Mouse (Mus musculus) spleen, adult 18-20 months (tissue): ENCODE results near the gene Fam19a2.

ENCODE experiments used
- DNase-seq, 2 experiments: peaks; one replicate each; pipeline ENCODE4 v3.0.0; 2022; ENCODE audit warnings: mixed read lengths in 2 of 2

Fam19a2 gene

GRCm38 (mm10) chr10:123263876-123264309 is at the start of gene Fam19a2:
Gene Fam19a2, plus strand, starts transcription at chr10:123263996.
- peak in 1 of 2 experiments; percentile 14 for DNase-seq

DNA sequence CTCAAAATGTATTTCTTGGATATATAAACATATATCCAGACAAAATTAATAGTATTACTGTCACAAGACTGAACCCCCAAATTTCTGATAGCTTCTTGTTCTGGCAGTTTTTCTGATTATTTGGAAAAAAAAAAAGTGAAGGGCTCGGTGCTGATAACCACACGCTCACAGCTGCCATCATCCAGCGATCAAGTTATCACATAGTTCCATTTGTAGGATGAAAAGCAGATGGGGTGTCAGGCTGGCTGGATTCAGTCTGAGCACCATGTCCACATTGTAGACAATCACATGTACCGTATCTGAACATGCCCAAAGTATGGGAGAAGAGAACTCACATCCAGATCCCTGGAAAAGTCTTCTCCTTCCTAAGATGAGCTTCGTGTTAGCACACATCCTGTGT is 41.0 kb upstream of the Fam19a2 start:
- DNase-seq, result no peak

GRCm38 (mm10) chr10:123229420-123229819 is 34.4 kb upstream of the Fam19a2 start:
- no peak for DNase-seq

DNA sequence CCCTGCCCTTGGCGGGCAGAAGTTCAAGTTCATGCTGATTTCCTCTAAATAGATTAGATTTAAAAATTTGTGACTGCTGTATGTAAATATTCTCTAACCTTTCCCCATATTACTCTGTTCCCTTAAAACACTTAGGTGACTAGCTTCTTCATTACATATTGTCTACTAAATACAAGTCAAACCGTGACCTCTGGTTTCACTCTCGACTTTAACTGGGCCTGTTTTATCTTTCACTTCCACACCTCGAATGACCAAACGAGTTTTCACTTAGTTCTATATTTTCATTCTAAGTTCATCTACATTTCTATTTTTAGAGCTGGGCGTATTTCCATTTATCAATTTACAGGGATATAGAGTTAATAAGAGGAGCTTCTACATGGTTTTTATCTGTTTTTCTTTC is 15.7 kb upstream of the Fam19a2 start:
- DNase-seq, result no peak

DNA sequence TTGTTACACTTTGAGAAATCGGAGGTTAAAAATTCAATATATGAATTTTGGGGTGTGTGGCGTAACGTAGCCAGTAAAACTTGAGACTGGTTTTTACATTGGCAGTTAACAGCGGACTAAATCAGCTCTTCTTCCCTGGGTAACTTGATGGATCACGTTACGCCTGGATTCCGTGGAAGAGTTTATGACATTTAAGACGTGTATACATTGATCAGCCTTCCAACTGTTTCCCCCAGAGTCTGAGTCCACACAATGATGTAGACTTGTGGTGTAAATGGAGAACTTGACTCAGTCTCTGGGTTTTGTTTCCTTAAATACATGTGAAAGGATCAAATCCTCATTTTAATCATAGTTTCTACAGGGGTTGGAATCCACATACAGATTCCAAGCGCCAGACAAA is 11.9 kb upstream of the Fam19a2 start:
- no peak for DNase-seq

DNA sequence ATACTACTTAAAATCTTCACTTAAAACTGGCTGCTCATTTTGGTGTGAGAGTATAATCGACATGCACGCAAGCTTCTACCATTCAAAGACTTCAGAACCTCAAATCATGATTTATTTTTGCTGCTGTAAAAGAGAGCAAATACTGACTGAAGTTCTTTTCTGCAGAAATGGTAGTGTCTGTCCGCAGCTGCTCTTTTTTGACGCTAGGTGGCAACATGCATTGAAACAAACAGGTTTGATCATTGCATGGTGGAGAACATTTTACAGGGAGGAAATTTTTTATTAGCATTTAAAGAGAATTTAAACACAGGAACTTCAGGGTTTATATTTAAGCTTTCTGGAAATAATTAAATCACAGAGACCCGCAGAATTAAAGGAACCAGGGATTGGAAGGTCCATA is 9.5 kb upstream of the Fam19a2 start:
- DNase-seq, result no peak

GRCm38 (mm10) chr10:123255674-123256348 is 8.0 kb upstream of the Fam19a2 start:
- DNase-seq, result no peak

DNA sequence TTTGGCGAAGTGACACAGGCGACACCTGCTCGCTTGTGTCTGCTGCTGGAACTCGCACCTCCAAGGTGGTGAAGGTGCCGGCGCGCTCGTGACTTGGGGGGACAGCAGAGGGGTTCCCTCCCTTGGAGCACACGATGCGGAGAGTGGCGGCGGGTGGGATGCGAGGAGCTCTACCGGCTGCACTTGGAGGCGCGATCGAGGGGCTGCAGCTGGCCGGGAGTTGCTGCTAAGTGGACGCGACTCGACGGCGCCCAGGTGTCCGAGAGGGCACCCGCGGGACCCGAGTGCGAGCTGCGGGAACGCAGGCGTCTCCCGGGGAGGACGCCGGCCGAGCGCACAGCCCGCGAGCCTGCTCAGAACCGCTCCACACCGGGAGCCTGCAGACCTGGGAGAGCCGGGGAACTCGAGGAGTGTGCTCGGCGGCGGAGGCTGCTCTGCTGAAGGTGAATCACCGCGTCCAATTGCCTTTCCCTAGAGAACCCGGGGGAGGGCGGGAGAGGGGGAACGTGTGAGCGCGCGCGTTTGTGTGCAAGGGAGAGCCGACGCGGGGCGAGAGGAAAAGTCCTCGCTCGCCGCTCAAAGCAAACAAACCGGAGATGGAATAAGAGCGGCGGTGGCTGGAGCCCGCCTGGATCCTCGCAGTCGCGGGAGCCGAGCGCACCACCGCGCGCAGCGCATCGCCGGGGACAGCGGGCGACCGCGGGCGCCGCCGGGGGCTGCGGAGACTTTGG is 830 bp downstream of the Fam19a2 start:
- DNase-seq, result no peak

- no peak for DNase-seq
Measured at GRCm38 (mm10) chr10:123265241-123265790, 1.5 kb downstream of the Fam19a2 start.

DNA sequence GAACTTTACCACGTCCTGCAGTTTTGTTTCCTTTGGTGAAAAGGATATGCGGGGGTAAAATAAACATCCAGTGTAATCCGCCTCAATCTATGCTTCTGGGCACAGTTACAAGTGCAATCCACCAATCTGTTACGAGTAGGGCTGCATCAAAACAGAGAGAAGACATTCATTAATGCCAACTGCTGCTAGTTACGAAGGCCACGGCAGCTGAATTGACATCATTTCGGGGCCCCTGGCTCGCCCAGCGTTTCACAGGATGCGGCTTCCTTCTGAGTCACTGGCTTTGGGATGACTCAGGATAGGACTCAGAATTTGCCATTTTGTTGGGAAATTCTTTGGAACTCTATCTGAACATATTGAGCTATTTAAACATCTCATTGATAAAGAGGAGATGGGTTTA is 4.8 kb downstream of the Fam19a2 start:
- DNase-seq, result no peak

DNA sequence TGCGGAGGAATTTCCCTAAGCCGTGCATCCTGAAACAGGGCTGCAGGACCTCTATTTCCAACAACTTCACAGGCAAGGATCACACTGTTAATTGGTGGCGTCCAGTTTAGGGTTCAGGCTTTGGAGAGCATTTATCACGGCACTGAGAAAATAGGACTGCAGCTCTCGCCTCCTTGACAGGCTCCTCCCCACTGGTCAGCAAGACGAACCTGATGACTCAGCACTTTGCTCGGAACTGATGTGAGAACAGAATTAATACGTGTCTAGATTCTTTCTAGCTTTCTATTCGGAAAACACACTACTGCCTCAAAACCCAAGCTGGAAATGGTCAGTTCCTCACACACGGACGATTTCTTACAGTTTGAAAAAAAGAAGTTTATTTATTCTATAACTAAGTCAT is 10.8 kb downstream of the Fam19a2 start:
- no peak for DNase-seq

- no peak for DNase-seq
Measured at GRCm38 (mm10) chr10:123307300-123307699, 43.5 kb downstream of the Fam19a2 start.

GRCm38 (mm10) chr10:123326271-123326670 is 62.5 kb downstream of the Fam19a2 start:
- no peak for DNase-seq

DNA sequence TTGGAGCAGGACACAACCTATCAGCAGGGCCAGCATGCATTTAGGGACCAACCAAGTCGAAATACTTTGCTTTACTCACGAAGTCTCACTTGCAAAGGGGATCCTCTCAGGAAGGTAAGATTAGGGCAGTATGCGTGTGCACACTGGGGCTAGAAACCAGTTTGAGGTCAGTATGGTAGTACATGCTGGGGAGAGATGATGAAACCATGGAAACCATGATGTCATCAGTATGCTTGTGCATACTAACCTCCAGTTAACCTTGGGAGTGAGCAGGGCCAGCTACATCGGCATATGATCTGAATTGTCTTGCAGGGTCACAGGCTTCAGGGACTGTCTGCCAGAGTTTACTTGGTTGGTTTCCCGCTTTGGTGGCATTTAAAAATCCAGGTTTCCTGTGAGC is 77.5 kb downstream of the Fam19a2 start:
- no peak for DNase-seq

GRCm38 (mm10) chr10:123342591-123343236 is 78.9 kb downstream of the Fam19a2 start:
- DNase-seq, result no peak

DNA sequence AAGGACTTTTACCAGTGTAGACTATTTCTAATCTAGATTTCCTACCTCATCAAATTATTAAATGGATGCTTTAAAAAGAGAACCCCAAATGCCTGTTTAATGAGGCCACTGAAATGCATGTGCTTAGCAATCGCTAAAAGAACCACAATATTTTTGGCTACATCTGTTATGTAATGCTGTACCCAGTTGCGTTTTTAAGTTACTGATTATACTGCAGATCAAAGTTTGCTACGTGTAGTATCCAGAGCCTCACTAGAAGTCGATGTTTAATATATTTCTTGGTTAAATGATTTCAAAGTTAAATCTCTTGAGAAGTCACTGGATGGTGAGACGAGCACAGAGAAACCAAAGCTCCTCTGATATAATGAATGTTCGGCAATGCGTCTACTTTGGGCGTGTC is 82.5 kb downstream of the Fam19a2 start:
- DNase-seq, result no peak

DNA sequence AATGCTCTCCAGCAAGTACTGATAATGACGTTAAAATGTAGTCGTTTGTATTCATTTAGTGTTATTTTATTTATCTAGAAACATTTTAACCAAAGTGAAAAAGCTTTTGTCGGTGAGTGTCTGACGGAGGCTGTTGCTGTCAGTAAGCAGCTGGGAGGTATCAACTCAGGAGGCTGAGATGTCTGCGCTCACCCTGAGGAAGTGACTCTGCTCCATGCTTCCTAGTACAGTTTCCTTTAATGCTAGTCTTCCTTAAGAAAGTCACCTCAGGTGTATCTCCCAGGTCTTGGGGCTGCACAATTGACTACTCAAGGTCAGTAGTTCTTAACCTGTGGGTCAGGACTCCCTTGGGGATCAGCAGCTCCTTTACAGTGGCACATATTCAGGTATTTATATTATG is 89.9 kb downstream of the Fam19a2 start:
- DNase-seq, result no peak

DNA sequence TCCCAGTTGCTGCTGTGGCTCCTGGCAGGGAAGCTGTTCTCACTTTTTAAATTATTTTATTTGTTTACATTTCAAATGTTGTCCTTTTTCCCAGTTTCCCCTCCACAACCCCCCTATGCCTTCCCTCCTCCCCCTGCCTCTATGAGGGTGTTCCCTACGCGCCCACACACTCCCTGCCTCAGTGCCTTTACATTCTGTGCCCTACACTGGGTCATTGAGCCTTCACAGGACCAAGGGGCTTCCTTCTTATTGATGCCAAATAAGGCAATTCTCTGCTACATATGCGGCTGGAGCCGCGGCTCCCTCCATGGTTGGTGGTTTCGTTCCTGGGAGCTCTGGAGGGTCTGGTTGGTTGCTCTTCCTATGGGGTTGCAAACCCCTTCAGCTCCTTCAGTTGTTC is 93.2 kb downstream of the Fam19a2 start:
- no peak for DNase-seq

DNA sequence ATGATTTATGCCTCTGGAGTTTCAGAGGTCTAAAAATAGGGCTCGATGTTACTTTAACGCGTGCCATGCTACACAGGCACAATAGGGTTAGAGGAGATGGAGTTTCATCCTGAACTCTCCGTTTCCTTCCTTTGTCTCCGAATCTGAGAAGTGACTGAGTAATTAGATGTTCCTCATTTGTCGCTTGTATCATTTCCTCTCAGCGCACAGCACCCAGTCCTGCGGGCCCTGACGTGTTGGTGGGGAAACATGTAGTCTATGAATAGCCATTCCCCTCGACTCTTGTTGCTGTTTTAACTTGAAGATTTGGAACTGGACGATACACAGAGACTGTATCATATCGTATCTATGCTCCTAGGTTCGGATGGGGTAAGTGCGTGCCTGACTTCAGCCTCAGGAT is 96.7 kb downstream of the Fam19a2 start:
- DNase-seq, result no peak

GRCm38 (mm10) chr10:123364628-123365027 is 100.8 kb downstream of the Fam19a2 start:
- DNase-seq, result no peak

GRCm38 (mm10) chr10:123367152-123367864 is 103.5 kb downstream of the Fam19a2 start:
- DNase-seq, result no peak

GRCm38 (mm10) chr10:123383277-123383676 is 119.5 kb downstream of the Fam19a2 start:
- no peak for DNase-seq

GRCm38 (mm10) chr10:123385641-123386040 is 121.8 kb downstream of the Fam19a2 start:
- DNase-seq, result no peak
